Mouse (Mus musculus) limb, embryonic 14.5 days (tissue): ENCODE results near the gene Erf. TPM values are rescaled to one million over a fixed set of nuclear protein-coding genes. Genes with fewer than 3 reads are reported as not detected.

Experiments
- ATAC-seq: fragments of 200-750 bp; cut with Nextera tagmentation; 2 replicates; pipeline ENCODE4 v1.8.0; 2017; ENCODE audit warnings: low read depth, moderate number of reproducible peaks, moderate TSS enrichment; ENCODE audit not compliant: low FRiP score
- DNase-seq: peaks from one replicate; pipeline ENCODE4 v3.0.0-alpha.2; 2015; ENCODE audit warnings: low spot score
- H3K27ac ChIP-seq: fragments of 300-500 bp; sonication (generic); replicated peaks from 2 replicates; pipeline ENCODE4 v1.5.1; 2014; ENCODE audit warnings: low read depth, mild to moderate bottlenecking, low read length, moderate library complexity, mixed read lengths
- H3K27me3 ChIP-seq: fragments of 300-500 bp; sonication (generic); 2 replicates; pipeline ENCODE4 v1.6.1; 2014; ENCODE audit warnings: low read length, mixed read lengths; ENCODE audit not compliant: control insufficient read depth, insufficient read depth
- H3K36me3 ChIP-seq: fragments of 300-500 bp; sonication (generic); 2 replicates; pipeline ENCODE4 v1.6.1; 2014; ENCODE audit warnings: mild to moderate bottlenecking, low read length, moderate library complexity, mixed read lengths; ENCODE audit not compliant: control insufficient read depth, insufficient read depth
- H3K4me1 ChIP-seq: fragments of 300-500 bp; sonication (generic); 2 replicates; pipeline ENCODE4 v1.6.1; 2014; ENCODE audit warnings: antibody characterized with exemption, low read length, mixed read lengths; ENCODE audit not compliant: control insufficient read depth, insufficient read depth
- H3K4me2 ChIP-seq: fragments of 300-500 bp; sonication (generic); replicated peaks from 2 replicates; pipeline ENCODE4 v1.6.1; 2014; ENCODE audit warnings: low read depth, mild to moderate bottlenecking, low read length, moderate library complexity; ENCODE audit not compliant: severe bottlenecking
- H3K4me3 ChIP-seq: fragments of 300-500 bp; sonication (generic); replicated peaks from 2 replicates; pipeline ENCODE4 v1.5.1; 2014; ENCODE audit warnings: low read length
- H3K9ac ChIP-seq: fragments of 300-500 bp; sonication (generic); 2 replicates; pipeline ENCODE4 v1.6.1; 2014; ENCODE audit warnings: mild to moderate bottlenecking, low read depth, low read length, moderate library complexity; ENCODE audit not compliant: severe bottlenecking
- H3K9me3 ChIP-seq: fragments of 300-500 bp; sonication (generic); 2 replicates; pipeline ENCODE4 v1.6.1; 2016; ENCODE audit warnings: low read length; ENCODE audit not compliant: control insufficient read depth
- POLR2A ChIP-seq: fragments of 200-500 bp; IDR thresholded peaks from 2 replicates; pipeline ENCODE4 v1.8.0; 2012; ENCODE audit warnings: inconsistent platforms, mild to moderate bottlenecking, moderate library complexity, borderline replicate concordance; ENCODE audit not compliant: insufficient read depth, insufficient read length; ENCODE audit errors: extremely low read depth
- WGBS: fragments of 180-500 bp; shearing (Covaris S2); extraction: QIAGEN DNeasy Blood & Tissue Kit; methylation state at CpG from one replicate; pipeline ENCODE4 v1.1.7; 2014; 5-methylcytosine and 5-hydroxymethylcytosine counted together
- polyA plus RNA-seq, 2 experiments: library from polyadenylated mRNA; depleted of rRNA in 1 of 2; stranded (reverse) in 1 of 2; unstranded in 1 of 2; fragments of >200 nt; fragmentation: Nextera tagmentation in 1 of 2; extraction: Ambion mirVana in 1 of 2; gene quantifications; 2 replicates each; pipeline versions ENCODE4 v1.2.1 to v1.2.3; 2012 to 2014

Erf gene
- polyA plus RNA-seq, 2 experiments = 33.2 to 99.2 TPM

- no peak for DNase-seq
- H3K9ac ChIP-seq = 0 out of 2 replicates have a peak overlapping the region, but pooled peaks have one; percentile 72
- no peak overlapping the region for H3K27ac ChIP-seq
- H3K27me3 ChIP-seq = no peaks in the 10 kb centered on the region
- H3K36me3 ChIP-seq = peaks cover 36% of the 10 kb centered on the region
- 91% methylated on average over 8 of the region's 8 CpGs for WGBS
- H3K4me1 ChIP-seq = peaks cover 20% of the 10 kb centered on the region
- peak overlapping the region; percentile 78 for H3K4me2 ChIP-seq
- no peaks in the 10 kb centered on the region for H3K9me3 ChIP-seq
- TF ChIP-seq POLR2A = no peak
- no peak for ATAC-seq
- H3K4me3 ChIP-seq = peak overlapping the region; percentile 79
Observed at GRCm38 (mm10) chr7:25269545-25270271, 19.1 kb upstream of the Erf start.

GRCm38 (mm10) chr7:25269029-25269428, 18.5 kb upstream of the Erf start:
- no peaks in the 10 kb centered on the region for H3K27me3 ChIP-seq
- peak overlapping the region; percentile 72 for H3K9ac ChIP-seq
- H3K27ac ChIP-seq = peak overlapping the region; percentile 74
- H3K36me3 ChIP-seq = peaks cover 29% of the 10 kb centered on the region
- no peaks in the 10 kb centered on the region for H3K9me3 ChIP-seq
- peak overlapping the region; percentile 79 for H3K4me3 ChIP-seq
- no peak for TF ChIP-seq POLR2A
- ATAC-seq (no peak), DNase-seq (no peak)
- H3K4me2 ChIP-seq = peak overlapping the region; percentile 78
- H3K4me1 ChIP-seq = peaks cover 17% of the 10 kb centered on the region
- WGBS = 45% methylated on average over 4 of the region's 4 CpGs

GRCm38 (mm10) chr7:25268588-25268987, 18.0 kb upstream of the Erf start:
- Histone ChIP-seq H3K9ac (peak overlapping the region; percentile 72), H3K4me1 (peaks cover 17% of the 10 kb centered on the region), H3K27me3 (no peaks in the 10 kb centered on the region), H3K36me3 (peaks cover 25% of the 10 kb centered on the region), H3K4me3 (peak overlapping the region; percentile 79), H3K9me3 (no peaks in the 10 kb centered on the region), H3K27ac (peak overlapping the region; percentile 74), H3K4me2 (peak overlapping the region; percentile 78)
- DNase-seq = no peak
- no peak for ATAC-seq
- no peak for TF ChIP-seq POLR2A
- 2% methylated on average over 7 of the region's 7 CpGs for WGBS

DNA sequence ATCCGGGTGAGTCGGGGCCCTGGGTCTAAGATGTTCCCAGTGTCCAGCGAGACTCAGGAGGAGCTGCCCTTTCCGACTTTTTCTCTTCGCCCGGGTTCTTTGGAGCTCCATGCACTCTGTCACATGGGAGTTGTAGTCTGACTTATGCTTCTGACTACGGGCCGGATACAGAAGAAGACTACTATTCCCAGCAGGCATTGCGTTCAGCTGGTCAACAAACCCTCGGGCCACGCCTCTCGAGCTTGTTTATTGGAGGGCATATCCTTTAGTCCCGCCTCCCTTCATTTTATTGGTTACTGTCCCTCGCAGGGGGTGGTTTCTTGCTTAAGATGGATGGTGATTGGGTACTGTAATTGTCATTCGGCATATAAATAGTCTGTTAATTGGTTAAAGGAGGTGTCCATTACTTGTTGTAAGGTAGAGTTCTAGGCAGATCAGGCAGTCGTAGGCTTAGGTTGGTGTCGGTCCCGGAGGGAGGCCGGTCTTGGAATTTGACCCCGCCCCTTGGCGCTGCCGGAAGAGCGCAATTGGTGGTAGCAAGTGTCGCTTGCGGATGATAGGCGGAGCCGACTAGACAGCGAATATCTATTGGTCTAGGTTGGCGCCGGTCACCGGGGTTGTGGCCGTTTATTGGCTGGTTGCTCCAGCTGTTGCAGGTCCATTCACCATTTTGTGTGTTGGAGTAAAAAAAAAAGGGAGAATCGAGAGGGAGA, 17.3 kb upstream of the Erf start:
- Histone ChIP-seq H3K4me1 (peaks cover 17% of the 10 kb centered on the region), H3K9me3 (no peaks in the 10 kb centered on the region), H3K27me3 (no peaks in the 10 kb centered on the region), H3K27ac (peak overlapping the region; percentile 86), H3K9ac (peak overlapping the region; percentile 72), H3K4me3 (peak overlapping the region; percentile 79), H3K36me3 (peaks cover 18% of the 10 kb centered on the region), H3K4me2 (peak overlapping the region; percentile 78)
- WGBS = 2% methylated on average over 33 of the region's 33 CpGs
- ATAC-seq (peak; percentile 94), DNase-seq (peak; percentile 100)
- TF ChIP-seq POLR2A = peak; percentile 38; the same call in 1 of the 2 replicates

GRCm38 (mm10) chr7:25267301-25267750, 16.8 kb upstream of the Erf start, which contains the start of gene Cic:
Cic (plus strand) TSS chr7:25267704.
- Histone ChIP-seq H3K4me2 (peak within 1 kb of the TSS; percentile 78), H3K36me3 (peaks cover 12% of the 10 kb centered on the region), H3K4me3 (peak within 1 kb of the TSS; percentile 79), H3K27me3 (no peaks in the 10 kb centered on the region), H3K9ac (peak within 1 kb of the TSS; percentile 72), H3K27ac (peak within 1 kb of the TSS; percentile 86), H3K9me3 (no peaks in the 10 kb centered on the region), H3K4me1 (peaks cover 17% of the 10 kb centered on the region)
- peak; percentile 26; the same call in 1 of the 2 replicates for TF ChIP-seq POLR2A
- peak; percentile 100 for DNase-seq
- peak; percentile 88 for ATAC-seq
- WGBS = under 1% methylated on average over 29 of the region's 29 CpGs
